Mouse (Mus musculus) midbrain, embryonic 12.5 days (tissue): Measurements from ENCODE around the gene Map7. TPM values are rescaled to one million over a fixed set of nuclear protein-coding genes. Genes with fewer than 3 reads are reported as not detected.

Experiments used
- ATAC-seq: fragments of 200-750 bp; cut with Nextera tagmentation; 2 replicates; pipeline ENCODE4 v1.8.0; 2017; ENCODE audit warnings: low read depth, moderate TSS enrichment, moderate library complexity; ENCODE audit not compliant: low FRiP score
- H3K27ac ChIP-seq: fragments of 300-500 bp; sonication (generic); replicated peaks from 2 replicates; pipeline ENCODE4 v1.5.1; 2016; ENCODE audit warnings: mild to moderate bottlenecking
- H3K27me3 ChIP-seq: fragments of 300-500 bp; sonication (generic); 2 replicates; pipeline ENCODE4 v1.6.1; 2016; ENCODE audit warnings: mild to moderate bottlenecking
- H3K36me3 ChIP-seq: fragments of 300-500 bp; sonication (generic); 2 replicates; pipeline ENCODE4 v1.6.1; 2016
- H3K4me1 ChIP-seq: fragments of 300-500 bp; sonication (generic); 2 replicates; pipeline ENCODE4 v1.6.1; 2016
- H3K4me2 ChIP-seq: fragments of 300-500 bp; sonication (generic); replicated peaks from 2 replicates; pipeline ENCODE4 v1.6.1; 2016; ENCODE audit warnings: mild to moderate bottlenecking, moderate library complexity
- H3K4me3 ChIP-seq: fragments of 300-500 bp; sonication (generic); 2 replicates; pipeline ENCODE4 v1.5.1; 2016; ENCODE audit warnings: mild to moderate bottlenecking
- H3K9ac ChIP-seq: fragments of 300-500 bp; sonication (generic); replicated peaks from 2 replicates; pipeline ENCODE4 v1.6.1; 2016; ENCODE audit warnings: mild to moderate bottlenecking, moderate library complexity
- H3K9me3 ChIP-seq: fragments of 300-500 bp; sonication (generic); 2 replicates; pipeline ENCODE4 v1.6.1; 2016; ENCODE audit warnings: mild to moderate bottlenecking
- WGBS: fragments of 180-500 bp; shearing (Covaris S2); methylation state at CpG from one replicate; pipeline ENCODE4 v1.1.7; 2016; 5-methylcytosine and 5-hydroxymethylcytosine counted together
- polyA plus RNA-seq: library from polyadenylated mRNA; unstranded; fragments of >200 nt; fragmentation: Nextera tagmentation; extraction: Ambion mirVana; gene quantifications from 2 replicates; pipeline ENCODE4 v1.2.1, GENCODE M21; 2016

The Map7 gene
- polyA plus RNA-seq, 1 experiment from 2014 or later, result 5.5 TPM

GRCm38 (mm10) chr10:20173733-20174132 is 25.5 kb downstream of the Map7 start:
- no peak overlapping the region for H3K4me2 ChIP-seq
- ATAC-seq, result no peak
- no peak overlapping the region for H3K4me3 ChIP-seq
- 88% methylated on average over 4 of the region's 4 CpGs for WGBS
- peaks cover 18% of the 10 kb centered on the region for H3K4me1 ChIP-seq
- no peaks in the 10 kb centered on the region for H3K36me3 ChIP-seq
- H3K27me3 ChIP-seq, result peaks cover 19% of the 10 kb centered on the region
- no peak overlapping the region for H3K9ac ChIP-seq
- no peak overlapping the region for H3K27ac ChIP-seq
- H3K9me3 ChIP-seq, result no peaks in the 10 kb centered on the region

GRCm38 (mm10) chr10:20176054-20176453 is 27.8 kb downstream of the Map7 start:
- Histone ChIP-seq H3K4me3 (no peak overlapping the region), H3K4me1 (peaks cover 7% of the 10 kb centered on the region), H3K9ac (no peak overlapping the region), H3K27ac (no peak overlapping the region), H3K4me2 (no peak overlapping the region), H3K27me3 (peaks cover 10% of the 10 kb centered on the region), H3K36me3 (no peaks in the 10 kb centered on the region), H3K9me3 (no peaks in the 10 kb centered on the region)
- ATAC-seq, result no peak
- 63% methylated on average over 7 of the region's 7 CpGs for WGBS

- Histone ChIP-seq H3K4me2 (no peak overlapping the region), H3K27me3 (no peaks in the 10 kb centered on the region), H3K36me3 (no peaks in the 10 kb centered on the region), H3K4me3 (no peak overlapping the region), H3K27ac (no peak overlapping the region), H3K4me1 (peaks cover 3% of the 10 kb centered on the region), H3K9ac (no peak overlapping the region), H3K9me3 (no peaks in the 10 kb centered on the region)
- WGBS, result 43% methylated on average over 12 of the region's 12 CpGs
- no peak for ATAC-seq
Measured at GRCm38 (mm10) chr10:20178807-20179605, 30.7 kb downstream of the Map7 start.

- WGBS, result 66% methylated on average over 10 of the region's 10 CpGs
- no peaks in the 10 kb centered on the region for H3K36me3 ChIP-seq
- no peak overlapping the region for H3K4me2 ChIP-seq
- H3K9me3 ChIP-seq, result no peaks in the 10 kb centered on the region
- H3K27me3 ChIP-seq, result no peaks in the 10 kb centered on the region
- no peak overlapping the region for H3K4me3 ChIP-seq
- ATAC-seq, result no peak
- no peak overlapping the region for H3K9ac ChIP-seq
- H3K4me1 ChIP-seq, result peaks cover 3% of the 10 kb centered on the region
- H3K27ac ChIP-seq, result no peak overlapping the region
Measured at GRCm38 (mm10) chr10:20181198-20181597, 32.9 kb downstream of the Map7 start.

- Histone ChIP-seq H3K4me1 (peaks cover 3% of the 10 kb centered on the region), H3K27me3 (no peaks in the 10 kb centered on the region), H3K27ac (no peak overlapping the region), H3K4me2 (no peak overlapping the region), H3K9me3 (no peaks in the 10 kb centered on the region), H3K9ac (no peak overlapping the region), H3K4me3 (no peak overlapping the region), H3K36me3 (no peaks in the 10 kb centered on the region)
- WGBS, result 58% methylated on average over 11 of the region's 11 CpGs
- ATAC-seq, result no peak
Measured at GRCm38 (mm10) chr10:20181680-20182399, 33.6 kb downstream of the Map7 start.

- no peaks in the 10 kb centered on the region for H3K27me3 ChIP-seq
- H3K27ac ChIP-seq, result no peak overlapping the region
- H3K4me1 ChIP-seq, result peaks cover 3% of the 10 kb centered on the region
- no peaks in the 10 kb centered on the region for H3K36me3 ChIP-seq
- 85% methylated on average over 4 of the region's 4 CpGs for WGBS
- no peak overlapping the region for H3K4me2 ChIP-seq
- no peak for ATAC-seq
- H3K4me3 ChIP-seq, result no peak overlapping the region
- H3K9ac ChIP-seq, result no peak overlapping the region
- H3K9me3 ChIP-seq, result no peaks in the 10 kb centered on the region
Measured at GRCm38 (mm10) chr10:20184326-20184725, 36.1 kb downstream of the Map7 start.

GRCm38 (mm10) chr10:20185264-20185663 is 37.0 kb downstream of the Map7 start:
- Histone ChIP-seq H3K4me3 (no peak overlapping the region), H3K27me3 (no peaks in the 10 kb centered on the region), H3K9me3 (no peaks in the 10 kb centered on the region), H3K36me3 (no peaks in the 10 kb centered on the region), H3K27ac (no peak overlapping the region), H3K4me1 (peaks cover 3% of the 10 kb centered on the region), H3K4me2 (no peak overlapping the region), H3K9ac (no peak overlapping the region)
- ATAC-seq, result no peak
- WGBS, result 84% methylated on average over 4 of the region's 4 CpGs

GRCm38 (mm10) chr10:20185806-20186205 is 37.5 kb downstream of the Map7 start:
- H3K9ac ChIP-seq, result no peak overlapping the region
- H3K9me3 ChIP-seq, result no peaks in the 10 kb centered on the region
- no peak overlapping the region for H3K4me3 ChIP-seq
- 96% methylated on average over 2 of the region's 2 CpGs for WGBS
- H3K27ac ChIP-seq, result no peak overlapping the region
- no peak overlapping the region for H3K4me2 ChIP-seq
- no peaks in the 10 kb centered on the region for H3K36me3 ChIP-seq
- peaks cover 3% of the 10 kb centered on the region for H3K4me1 ChIP-seq
- ATAC-seq, result no peak
- no peaks in the 10 kb centered on the region for H3K27me3 ChIP-seq

- ATAC-seq, result no peak
- Histone ChIP-seq H3K4me2 (no peak overlapping the region), H3K4me1 (peaks cover under 1% of the 10 kb centered on the region), H3K4me3 (no peak overlapping the region), H3K36me3 (no peaks in the 10 kb centered on the region), H3K27me3 (no peaks in the 10 kb centered on the region), H3K9me3 (no peaks in the 10 kb centered on the region), H3K27ac (no peak overlapping the region), H3K9ac (no peak overlapping the region)
- WGBS, result 82% methylated on average over 5 of the region's 5 CpGs
Measured at GRCm38 (mm10) chr10:20186800-20187273, 38.6 kb downstream of the Map7 start.

GRCm38 (mm10) chr10:20190139-20190747 is 42.0 kb downstream of the Map7 start:
- 0 out of 2 replicates have a peak, but pooled peaks cover 3% of the 10 kb centered on the region for H3K4me1 ChIP-seq
- no peaks in the 10 kb centered on the region for H3K36me3 ChIP-seq
- no peak for ATAC-seq
- H3K4me2 ChIP-seq, result no peak overlapping the region
- H3K9me3 ChIP-seq, result no peaks in the 10 kb centered on the region
- WGBS, result 87% methylated on average over 6 of the region's 6 CpGs
- no peak overlapping the region for H3K9ac ChIP-seq
- no peak overlapping the region for H3K27ac ChIP-seq
- no peak overlapping the region for H3K4me3 ChIP-seq
- H3K27me3 ChIP-seq, result no peaks in the 10 kb centered on the region

- 11% methylated on average over 13 of the region's 13 CpGs for WGBS
- H3K36me3 ChIP-seq, result no peaks in the 10 kb centered on the region
- H3K4me1 ChIP-seq, result 0 out of 2 replicates have a peak, but pooled peaks cover 5% of the 10 kb centered on the region
- no peak overlapping the region; the same call in 1 of the 2 replicates for H3K4me2 ChIP-seq
- no peak for ATAC-seq
- no peaks in the 10 kb centered on the region for H3K27me3 ChIP-seq
- H3K9ac ChIP-seq, result no peak overlapping the region
- H3K4me3 ChIP-seq, result no peak overlapping the region
- H3K9me3 ChIP-seq, result no peaks in the 10 kb centered on the region
- H3K27ac ChIP-seq, result no peak overlapping the region
Measured at GRCm38 (mm10) chr10:20194847-20195540, 46.7 kb downstream of the Map7 start.
